Mouse (Mus musculus) olfactory bulb, adult 2 months (tissue): ENCODE measurements around the gene Lyzl4. TPM values are rescaled to one million over a fixed set of nuclear protein-coding genes. Genes with fewer than 3 reads are reported as not detected.

ENCODE experiments used
- H3K27ac ChIP-seq: fragments of 200-500 bp; 2 replicates; pipeline ENCODE4 v1.5.1; 2012; ENCODE audit warnings: low read depth, low read length; ENCODE audit not compliant: insufficient read depth
- H3K4me1 ChIP-seq: fragments of 200-500 bp; 2 replicates; pipeline ENCODE4 v1.6.1; 2012; ENCODE audit warnings: low read length; ENCODE audit not compliant: control insufficient read depth, insufficient read depth
- H3K4me3 ChIP-seq: fragments of 200-500 bp; 2 replicates; pipeline ENCODE4 v1.5.1; 2012; ENCODE audit warnings: mild to moderate bottlenecking, low read depth, low read length, moderate library complexity; ENCODE audit not compliant: insufficient read depth
- CTCF ChIP-seq: fragments of 200-500 bp; IDR thresholded peaks from 2 replicates; pipeline ENCODE4 v1.5.1; 2012; ENCODE audit warnings: low read depth, mild to moderate bottlenecking, low read length, moderate library complexity; ENCODE audit not compliant: insufficient read depth
- POLR2A ChIP-seq: fragments of 200-500 bp; IDR thresholded peaks from 2 replicates; pipeline ENCODE4 v1.6.1; 2012; ENCODE audit warnings: mild to moderate bottlenecking, low read depth, low read length, moderate library complexity; ENCODE audit not compliant: insufficient read depth
- WGBS: fragments of 180-500 bp; shearing (Covaris S2); methylation state at CpG from one replicate; pipeline ENCODE4 v1.1.7; 2018; 5-methylcytosine and 5-hydroxymethylcytosine counted together
- polyA plus RNA-seq: library from polyadenylated mRNA; stranded (reverse); fragments of >200 nt; gene quantifications from 2 replicates; pipeline ENCODE4 v1.2.4, GENCODE M21; 2012; ENCODE audit warnings: low replicate concordance; ENCODE audit not compliant: missing spikeins, insufficient read depth, insufficient read length

Gene Lyzl4
- polyA plus RNA-seq, 1 experiment = not detected

- Histone ChIP-seq H3K27ac (no peak overlapping the region), H3K4me1 (peaks cover 13% of the 10 kb centered on the region), H3K4me3 (no peak overlapping the region)
- WGBS = 83% methylated on average over 4 of the region's 4 CpGs
- TF ChIP-seq CTCF (no peak), POLR2A (no peak)
Measured at GRCm38 (mm10) chr9:121547431-121547830, 94.5 kb downstream of the Lyzl4 start.

GRCm38 (mm10) chr9:121541530-121541929 lies 100.4 kb downstream of the Lyzl4 start:
- TF ChIP-seq CTCF (no peak), POLR2A (no peak)
- Histone ChIP-seq H3K27ac (no peak overlapping the region), H3K4me3 (no peak overlapping the region), H3K4me1 (peaks cover 2% of the 10 kb centered on the region; the same call in 1 of the 2 replicates)

- 64% methylated on average over 9 of the region's 9 CpGs for WGBS
- TF ChIP-seq POLR2A = no peak
- no peak for TF ChIP-seq CTCF
- Histone ChIP-seq H3K27ac (no peak overlapping the region), H3K4me3 (no peak overlapping the region), H3K4me1 (no peaks in the 10 kb centered on the region)
Measured at GRCm38 (mm10) chr9:121532626-121533025, 109.3 kb downstream of the Lyzl4 start.

GRCm38 (mm10) chr9:121528605-121529357 lies 113.1 kb downstream of the Lyzl4 start:
- WGBS = 93% methylated on average over 8 of the region's 8 CpGs
- no peaks in the 10 kb centered on the region for H3K4me1 ChIP-seq
- no peak overlapping the region for H3K4me3 ChIP-seq
- no peak overlapping the region for H3K27ac ChIP-seq
- TF ChIP-seq CTCF = no peak
- TF ChIP-seq POLR2A = no peak

Other genes starting within 250 kb of the Lyzl4 start
- not detected in 2 replicates for gene Cck, start 146.4 kb downstream of the Lyzl4 start, polyA plus RNA-seq
- not detected in 2 replicates for gene Vipr1, start 620 bp upstream of the Lyzl4 start, polyA plus RNA-seq
- not detected in 2 replicates for gene Sec22c, start 63.4 kb upstream of the Lyzl4 start, polyA plus RNA-seq
- not detected in 2 replicates for gene Ss18l2, start 68.2 kb upstream of the Lyzl4 start, polyA plus RNA-seq
- 164 and 673 TPM in 2 replicates for gene Nktr, start 77.1 kb upstream of the Lyzl4 start, polyA plus RNA-seq
- gene Zfp651, start 117.2 kb upstream of the Lyzl4 start, polyA plus RNA-seq = not detected in 2 replicates
- gene Klhl40, start 135.5 kb upstream of the Lyzl4 start, polyA plus RNA-seq = not detected in 2 replicates
- gene Hhatl, start 150.4 kb upstream of the Lyzl4 start, polyA plus RNA-seq = not detected in 2 replicates
- gene Ccdc13, start 197.4 kb upstream of the Lyzl4 start, polyA plus RNA-seq = not detected in 2 replicates
- not detected in 2 replicates for gene Higd1a, start 216.3 kb upstream of the Lyzl4 start, polyA plus RNA-seq